Mouse (Mus musculus) thymus, adult 2 months (tissue): ENCODE data around the gene Atp8a2. TPM values are rescaled to one million over a fixed set of nuclear protein-coding genes. Genes with fewer than 3 reads are reported as not detected.
"Not testable (repeated sequence)": the region's sequence is repeated elsewhere in the genome, so short reads cannot be mapped to it uniquely, and the experiment has no call there.

Source experiments
- DNase-seq: peaks from one replicate; pipeline ENCODE4 v3.0.0; 2021
- H3K27ac ChIP-seq: fragments of 200-500 bp; 2 replicates; pipeline ENCODE4 v1.5.1; 2012; ENCODE audit warnings: low read length, control low read depth; ENCODE audit not compliant: control insufficient read depth, insufficient read depth
- H3K27me3 ChIP-seq: fragments of 200-500 bp; 2 replicates; pipeline ENCODE4 v1.6.1; 2012; ENCODE audit warnings: mild to moderate bottlenecking, low read length, moderate library complexity, mixed read lengths; ENCODE audit not compliant: control insufficient read depth, insufficient read depth
- H3K36me3 ChIP-seq: fragments of 200-500 bp; 2 replicates; pipeline ENCODE4 v1.6.1; 2012; ENCODE audit warnings: mild to moderate bottlenecking, low read length, moderate library complexity; ENCODE audit not compliant: control insufficient read depth, insufficient read depth
- H3K4me1 ChIP-seq: fragments of 200-500 bp; replicated peaks from 2 replicates; pipeline ENCODE4 v1.6.1; 2012; ENCODE audit warnings: low read length; ENCODE audit not compliant: control insufficient read depth, insufficient read depth
- H3K4me3 ChIP-seq: fragments of 200-500 bp; 2 replicates; pipeline ENCODE4 v1.5.1; 2012; ENCODE audit warnings: mild to moderate bottlenecking, low read length, control low read depth, moderate library complexity; ENCODE audit not compliant: control insufficient read depth, insufficient read depth
- CTCF ChIP-seq: fragments of 200-500 bp; IDR thresholded peaks from 2 replicates; pipeline ENCODE4 v1.5.1; 2012; ENCODE audit warnings: mild to moderate bottlenecking, control low read depth, low read length, moderate library complexity, borderline replicate concordance; ENCODE audit not compliant: control insufficient read depth, poor library complexity, insufficient read depth; ENCODE audit errors: extremely low read depth
- POLR2A ChIP-seq: fragments of 200-500 bp; IDR thresholded peaks from 2 replicates; pipeline ENCODE4 v1.6.1; 2012; ENCODE audit warnings: mild to moderate bottlenecking, low read length, control low read depth, moderate library complexity; ENCODE audit not compliant: control insufficient read depth, poor library complexity, insufficient read depth; ENCODE audit errors: extremely low read depth
- WGBS: fragments of 180-500 bp; shearing (Covaris S2); methylation state at CpG from one replicate; pipeline ENCODE4 v1.1.7; 2018; 5-methylcytosine and 5-hydroxymethylcytosine counted together
- polyA plus RNA-seq: library from polyadenylated mRNA; depleted of rRNA; stranded (reverse); fragments of >200 nt; gene quantifications from 2 replicates; pipeline ENCODE4 v1.2.3, GENCODE M21; 2012

Atp8a2 gene
- polyA plus RNA-seq, 1 experiment = 0.38 TPM

- 60% methylated on average over 10 of the region's 10 CpGs for WGBS
- Histone ChIP-seq H3K27me3 (no peaks in the 10 kb centered on the region), H3K27ac (no peak overlapping the region), H3K4me3 (no peak overlapping the region), H3K4me1 (0 out of 2 replicates have a peak, but pooled peaks cover 2% of the 10 kb centered on the region), H3K36me3 (no peaks in the 10 kb centered on the region)
- TF ChIP-seq POLR2A (no peak), CTCF (no peak)
- DNase-seq = no peak
Measured at GRCm38 (mm10) chr14:59836876-59837543, 360.0 kb downstream of the Atp8a2 start.

DNA sequence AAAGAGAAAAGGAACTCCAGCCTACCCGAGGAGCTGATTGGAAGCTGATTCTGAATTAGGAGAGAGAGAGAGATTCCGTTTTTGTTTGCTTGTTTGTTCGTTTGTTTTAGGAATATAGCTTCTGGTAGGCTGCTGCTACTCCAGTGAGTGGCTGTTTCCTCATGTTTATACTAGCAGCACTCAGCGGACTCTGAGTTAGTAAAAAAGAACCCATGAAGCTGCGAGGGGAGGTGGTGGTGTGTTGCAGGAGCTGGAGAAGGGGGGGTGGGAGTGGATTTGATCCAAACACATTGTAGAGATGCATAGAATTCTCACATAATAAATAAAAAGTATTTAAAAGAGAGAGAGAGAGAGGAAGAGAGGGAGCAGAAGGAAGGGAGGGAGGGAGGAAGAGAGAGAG lies 367.4 kb downstream of the Atp8a2 start:
- Histone ChIP-seq H3K27ac (no peak overlapping the region), H3K27me3 (no peaks in the 10 kb centered on the region), H3K4me3 (no peak overlapping the region), H3K36me3 (no peaks in the 10 kb centered on the region), H3K4me1 (no peaks in the 10 kb centered on the region)
- WGBS = 92% methylated on average over 5 of the region's 5 CpGs
- TF ChIP-seq POLR2A (no peak), CTCF (no peak)
- no peak for DNase-seq

- TF ChIP-seq POLR2A (no peak), CTCF (no peak)
- WGBS = 83% methylated on average over 5 of the region's 5 CpGs
Measured at GRCm38 (mm10) chr14:59827409-59827808, 369.6 kb downstream of the Atp8a2 start.

GRCm38 (mm10) chr14:59820115-59820419 lies 376.9 kb downstream of the Atp8a2 start:
- Histone ChIP-seq H3K27me3 (no peaks in the 10 kb centered on the region), H3K36me3 (no peaks in the 10 kb centered on the region), H3K4me1 (no peaks in the 10 kb centered on the region), H3K4me3 (no peak overlapping the region), H3K27ac (no peak overlapping the region)
- DNase-seq = no peak
- 72% methylated on average over 3 of the region's 3 CpGs for WGBS
- TF ChIP-seq CTCF (no peak), POLR2A (no peak)

More at GRCm38 (mm10) chr14:59827409-59827808, 369.6 kb downstream of the Atp8a2 start:
- H3K36me3 ChIP-seq = no peaks in the 10 kb centered on the region
- no peak for DNase-seq
- H3K4me1 ChIP-seq = no peaks in the 10 kb centered on the region
- no peak overlapping the region for H3K4me3 ChIP-seq
- H3K27me3 ChIP-seq = no peaks in the 10 kb centered on the region
- no peak overlapping the region for H3K27ac ChIP-seq

GRCm38 (mm10) chr14:59819215-59820114 lies 377.5 kb downstream of the Atp8a2 start:
- no peak overlapping the region for H3K27ac ChIP-seq
- WGBS = 96% methylated on average over 5 of the region's 5 CpGs
- TF ChIP-seq POLR2A (no peak), CTCF (no peak)

DNA sequence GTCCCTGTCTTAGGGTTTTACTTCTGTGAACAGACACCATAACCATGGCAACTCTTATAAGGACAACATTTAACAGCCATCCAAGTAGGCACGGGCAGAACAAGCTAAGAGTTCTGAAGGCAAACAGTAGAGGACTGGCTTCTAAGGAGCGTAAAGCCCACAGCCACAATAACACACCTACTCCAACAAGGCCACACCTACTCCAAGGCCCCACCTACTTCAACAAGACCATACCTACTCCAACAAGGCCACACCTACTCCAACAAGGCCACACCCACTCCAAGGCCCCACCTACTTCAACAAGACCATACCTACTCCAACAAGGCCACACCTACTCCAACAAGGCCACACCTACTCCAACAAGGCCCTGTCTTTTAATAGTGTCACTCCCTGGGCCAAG lies 386.7 kb downstream of the Atp8a2 start:
- not testable (repeated sequence) for H3K27me3 ChIP-seq, DNase-seq, H3K36me3 ChIP-seq, H3K4me3 ChIP-seq, H3K4me1 ChIP-seq, H3K27ac ChIP-seq
- 99% methylated on average over 2 of the region's 2 CpGs for WGBS

More at GRCm38 (mm10) chr14:59819215-59820114, 377.5 kb downstream of the Atp8a2 start:
- Histone ChIP-seq H3K4me1 (no peaks in the 10 kb centered on the region), H3K27me3 (no peaks in the 10 kb centered on the region), H3K4me3 (no peak overlapping the region), H3K36me3 (no peaks in the 10 kb centered on the region)
- DNase-seq = no peak
